Mouse (Mus musculus): ENCODE measurements at regions not wholly inside any gene's neighbourhood (a gene's known extent, or its start where the extent isn't known, plus 50 kb on each side); places are given as distances from the start of the nearest gene placed in this dataset.

- TF ChIP-seq POLR2A (IDR thresholded peaks at IDR 0.05; ENCODE audit: insufficient read depth, low read depth, low read length) (no peak), CTCF (IDR thresholded peaks at IDR 0.05; ENCODE audit: insufficient read depth, low read depth, low read length) (no peak)
Observed at GRCm38 (mm10) chr10:44615586-44615985, 87.3 kb upstream of the Prdm1 start.
